Mouse (Mus musculus) bone marrow, adult 2 months (tissue): ENCODE data around the gene Olfr876.

Experiments
- CTCF ChIP-seq: fragments of 200-500 bp; IDR thresholded peaks from 2 replicates; pipeline ENCODE4 v1.5.1; 2011; ENCODE audit warnings: low read length, control low read depth; ENCODE audit not compliant: control insufficient read depth, insufficient read depth
- POLR2A ChIP-seq: fragments of 200-500 bp; IDR thresholded peaks from 2 replicates; pipeline ENCODE4 v1.6.1; 2011; ENCODE audit warnings: low read depth, mild to moderate bottlenecking, control low read depth, low read length, borderline replicate concordance; ENCODE audit not compliant: control insufficient read depth

DNA sequence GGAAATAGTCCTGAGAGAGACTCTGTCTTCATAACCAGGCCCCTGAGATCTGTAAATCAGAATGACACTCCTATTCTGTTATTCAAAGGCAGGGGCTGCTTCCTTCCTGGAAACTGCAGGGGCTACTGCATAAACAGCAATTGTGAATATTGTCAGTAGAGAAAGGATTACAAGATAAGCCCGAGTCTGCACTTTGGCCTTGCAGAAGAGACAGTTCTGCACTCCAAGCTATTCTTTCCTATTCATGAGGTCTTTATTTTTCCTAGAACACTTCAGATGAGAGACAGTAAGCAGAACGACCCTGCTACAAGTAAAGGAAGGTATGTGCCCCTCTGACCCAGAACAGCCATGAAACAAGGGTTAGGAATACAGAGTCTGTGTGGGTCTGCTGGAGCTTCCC, 31.1 kb upstream of the Olfr876 start, which contains the start of gene Olfr875:
- TF ChIP-seq CTCF (no peak), POLR2A (no peak)
